Mouse (Mus musculus) E14TG2a.4 (cell line): ENCODE measurements around the gene 4930415O20Rik.

Experiments used
- CTCF ChIP-seq: conservative IDR thresholded peaks from 2 replicates; pipeline ENCODE4 v1.5.1; 2014; ENCODE audit warnings: low read length
- NANOG ChIP-seq: IDR thresholded peaks from 2 replicates; pipeline ENCODE4 v1.6.1; 2014; ENCODE audit warnings: borderline replicate concordance, low read length, mixed read lengths
- POU5F1 ChIP-seq: IDR thresholded peaks from 2 replicates; pipeline ENCODE4 v1.6.1; 2014; ENCODE audit warnings: low read length, borderline replicate concordance

DNA sequence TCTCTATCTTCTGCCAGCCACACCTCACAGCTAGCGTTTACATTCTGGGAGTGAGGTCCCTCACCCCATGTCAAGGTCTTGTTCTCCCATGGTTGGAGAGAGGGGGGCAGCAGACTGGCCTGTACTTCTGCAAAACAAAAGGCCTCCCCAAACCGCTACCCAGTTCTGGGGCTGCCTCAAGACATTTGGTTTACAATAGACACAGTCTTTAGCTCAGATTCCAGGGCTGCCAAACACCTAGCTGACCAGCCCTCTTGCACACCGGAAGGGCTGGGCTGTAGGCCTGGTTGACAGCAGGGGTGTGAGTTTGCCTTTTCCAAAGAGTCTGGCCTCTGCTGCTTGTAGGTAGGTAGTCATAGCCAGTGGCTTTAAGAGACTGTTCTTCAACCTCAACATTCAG lies 66.4 kb downstream of the 4930415O20Rik start:
- TF ChIP-seq CTCF (no peak), POU5F1 (no peak), NANOG (no peak)
